Mouse (Mus musculus): Measurements from ENCODE around the gene Gm5142.

Gene Gm5142

GRCm38 (mm10) chr14:59178649-59179048 lies at the start of gene Gm5142:
Gene Gm5142, minus strand, starts transcription at chr14:59178749.
- DNase-seq (ENCODE audit: low spot score in 2 of 2) = no peak

GRCm38 (mm10) chr14:59226240-59226639 lies 47.7 kb upstream of the Gm5142 start:
- DNase-seq (ENCODE audit: low spot score in 2 of 2) = no peak

- no peak for DNase-seq (ENCODE audit: low spot score in 2 of 2)
Observed at GRCm38 (mm10) chr14:59219241-59219640, 40.7 kb upstream of the Gm5142 start.

- no peak for DNase-seq (ENCODE audit: low spot score in 2 of 2)
Observed at GRCm38 (mm10) chr14:59209816-59210215, 31.3 kb upstream of the Gm5142 start.

GRCm38 (mm10) chr14:59209003-59209402 lies 30.5 kb upstream of the Gm5142 start:
- DNase-seq (ENCODE audit: low spot score in 2 of 2) = no peak

- no peak for DNase-seq (ENCODE audit: low spot score in 2 of 2)
Observed at GRCm38 (mm10) chr14:59205976-59206583, 27.5 kb upstream of the Gm5142 start.

- no peak for DNase-seq (ENCODE audit: low spot score in 2 of 2)
Observed at GRCm38 (mm10) chr14:59205461-59205860, 26.9 kb upstream of the Gm5142 start.

GRCm38 (mm10) chr14:59201604-59202215 lies 23.2 kb upstream of the Gm5142 start:
- DNase-seq (ENCODE audit: low spot score in 2 of 2) = no peak

- DNase-seq (ENCODE audit: low spot score in 2 of 2) = peak; percentile 92 to 95
Observed at GRCm38 (mm10) chr14:59200711-59201603, 22.4 kb upstream of the Gm5142 start, which contains the start of gene Rcbtb1. Gene Rcbtb1, plus strand, starts transcription at chr14:59201209.

- no peak for DNase-seq (ENCODE audit: low spot score in 2 of 2)
Observed at GRCm38 (mm10) chr14:59186121-59186520, 7.6 kb upstream of the Gm5142 start.

GRCm38 (mm10) chr14:59185514-59185913 lies 7.0 kb upstream of the Gm5142 start:
- DNase-seq (ENCODE audit: low spot score in 2 of 2) = no peak

- no peak for DNase-seq (ENCODE audit: low spot score in 2 of 2)
Observed at GRCm38 (mm10) chr14:59182732-59183131, 4.2 kb upstream of the Gm5142 start.

GRCm38 (mm10) chr14:59157016-59157698 lies 21.4 kb downstream of the Gm5142 start:
- DNase-seq (ENCODE audit: low spot score in 2 of 2) = no peak

GRCm38 (mm10) chr14:59155589-59155988 lies 23.0 kb downstream of the Gm5142 start:
- no peak for DNase-seq (ENCODE audit: low spot score in 2 of 2)

GRCm38 (mm10) chr14:59142793-59143192 lies 35.8 kb downstream of the Gm5142 start, which contains the start of gene 1700129C05Rik:
Gene 1700129C05Rik, minus strand, starts transcription at chr14:59142893.
- DNase-seq (ENCODE audit: low spot score in 2 of 2) = no peak

- no peak for DNase-seq (ENCODE audit: low spot score in 2 of 2)
Observed at GRCm38 (mm10) chr14:59114281-59114680, 64.3 kb downstream of the Gm5142 start.
